Mouse (Mus musculus) lung, postnatal 0 days (tissue): ENCODE data around the gene Tmem110.

Experiments
- CTCF ChIP-seq: IDR thresholded peaks from 2 replicates; pipeline ENCODE4 v1.5.1; 2016; ENCODE audit warnings: antibody characterized with exemption, mild to moderate bottlenecking
- EP300 ChIP-seq: IDR thresholded peaks from 2 replicates; pipeline ENCODE4 v1.6.1; 2016; ENCODE audit warnings: antibody characterized with exemption, mild to moderate bottlenecking, control low read depth

DNA sequence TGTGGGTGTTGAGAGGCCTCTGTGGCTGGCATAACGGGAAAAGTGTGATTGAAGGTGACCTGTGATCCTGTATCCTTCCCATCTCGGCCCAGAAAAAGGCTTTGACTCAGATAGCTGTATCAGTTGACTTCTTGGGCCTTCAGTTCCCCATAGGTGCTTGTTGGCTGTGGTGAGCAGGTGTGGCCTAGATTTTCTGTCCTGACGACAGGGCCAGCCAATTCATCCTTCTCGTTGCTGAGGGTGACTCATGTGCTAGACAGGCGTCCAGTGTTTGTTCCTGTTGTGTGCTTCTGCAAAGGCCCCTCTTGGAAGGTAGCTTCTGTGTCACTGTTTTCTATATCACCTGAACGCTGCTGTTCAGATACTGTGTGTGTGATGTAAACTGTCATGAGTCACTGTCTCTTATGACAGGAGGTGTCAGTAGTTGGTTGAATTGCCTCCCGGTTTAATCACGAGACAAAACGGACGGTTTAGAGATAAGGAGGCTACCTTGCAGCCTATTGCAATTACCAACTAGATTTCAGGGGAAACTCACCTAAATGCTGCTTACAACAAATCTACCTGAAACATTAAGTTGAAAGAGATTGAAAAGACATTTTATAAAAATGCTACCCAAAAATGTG lies 31.6 kb downstream of the Tmem110 start:
- TF ChIP-seq EP300 (no peak), CTCF (no peak)
